Mouse (Mus musculus): ENCODE measurements around the gene Vcl. TPM values are rescaled to one million over a fixed set of nuclear protein-coding genes. Genes with fewer than 3 reads are reported as not detected.

Vcl gene
- total and polyA plus RNA-seq, 3 experiments: 2.1 to 4.6 (median 4.5) TPM

DNA sequence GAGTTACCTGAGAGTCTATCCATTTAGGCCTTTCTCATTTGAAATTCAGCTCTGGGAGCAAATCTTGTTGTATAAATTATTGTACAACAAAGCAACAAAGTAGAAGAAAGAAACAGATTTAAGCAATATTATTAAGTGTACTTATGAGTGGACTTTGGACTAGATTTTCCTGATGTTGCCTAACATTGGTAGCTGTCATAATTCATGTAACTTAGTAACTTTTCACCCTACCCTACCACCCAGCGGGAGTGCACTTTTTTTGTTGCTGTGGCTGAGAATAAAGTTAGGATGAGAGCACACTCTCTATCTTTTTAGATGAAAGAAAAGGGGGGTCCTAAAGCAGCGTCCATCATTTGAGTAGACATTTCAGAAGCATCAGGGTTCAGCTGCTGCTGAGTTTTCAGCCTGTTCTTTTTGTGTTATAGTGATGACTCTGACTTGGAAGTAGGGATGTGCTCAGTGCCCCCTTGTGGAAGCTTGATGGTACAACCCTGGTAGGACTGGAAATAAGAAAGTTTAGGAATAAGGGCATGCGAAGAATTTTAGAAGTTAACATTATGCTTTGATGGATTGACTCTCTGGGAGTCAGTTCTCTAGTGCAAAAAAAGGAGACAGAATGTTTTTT, 64.0 kb downstream of the Vcl start:
- Histone ChIP-seq H3K4me3 (replicated peaks in 1 of 3; ENCODE audit: low read depth in 2 of 3, low read length in 2 of 3, poor library complexity in 1 of 3) (no peak overlapping the region), H3K9me3 (replicated peaks; ENCODE audit: low read length) (no peaks in the 10 kb centered on the region), H3K9ac (ENCODE audit: insufficient read depth, low read depth) (no peak overlapping the region), H3K4me1 (ENCODE audit: control insufficient read depth in 1 of 2, insufficient read depth in 2 of 2) (0 out of 4 replicates have a peak, but pooled peaks cover 0 to 3% of the 10 kb centered on the region in 2 experiments), H3K4me2 (ENCODE audit: insufficient read depth, low read depth, poor library complexity, severe bottlenecking) (no peak overlapping the region), H3K27ac (ENCODE audit: insufficient read depth, low read depth) (no peak overlapping the region), H3K36me3 (replicated peaks in 1 of 2; ENCODE audit: control insufficient read depth in 1 of 2, insufficient read depth in 1 of 2, low read length in 1 of 2) (no peaks in the 10 kb centered on the region), H3K27me3 (replicated peaks) (no peaks in the 10 kb centered on the region), H3K79me2 (replicated peaks; ENCODE audit: control insufficient read depth, extremely low read depth, insufficient read depth, poor library complexity, severe bottlenecking) (no peaks in the 10 kb centered on the region)
- in situ Hi-C loops (cut with MboI; ENCODE audit: low pct_ligation_motif_present, low pct_unique_long_range_greater_than_20kb, low sequenced_read_pairs): loop anchor here (10.0 kb wide), 1 partner anchor 108 kb away; no protein-coding TSS in a partner anchor
- TF ChIP-seq SMC3 (IDR thresholded peaks at IDR 0.05; ENCODE audit: low read depth, low read length) (peak; percentile 78), SIN3A (IDR thresholded peaks at IDR 0.05; ENCODE audit: low read length) (no peak), USF1 (IDR thresholded peaks at IDR 0.05; ENCODE audit: low read depth, low read length) (no peak), HCFC1 (IDR thresholded peaks at IDR 0.05; ENCODE audit: low read depth, low read length) (no peak), CTCF (conservative IDR thresholded peaks at IDR 0.05 in 1 of 2, IDR thresholded peaks at IDR 0.05 in 1 of 2; ENCODE audit: low read depth in 2 of 2, low read length in 2 of 2) (peak; percentile 82 to 85), MYC (IDR thresholded peaks at IDR 0.05; ENCODE audit: low read depth, low read length) (0 out of 2 replicates have a peak, but pooled peaks have one; percentile 13), RAD21 (IDR thresholded peaks at IDR 0.05; ENCODE audit: low read depth, low read length) (peak; percentile 71)
- DNase-seq (ENCODE audit: extremely low read depth): peak; percentile 52
- dilution Hi-C loops (cut with MboI; ENCODE audit: extremely low pct_ligation_motif_present, extremely low pct_unique_long_range_greater_than_20kb, low sequenced_read_pairs): no loop called here

DNA sequence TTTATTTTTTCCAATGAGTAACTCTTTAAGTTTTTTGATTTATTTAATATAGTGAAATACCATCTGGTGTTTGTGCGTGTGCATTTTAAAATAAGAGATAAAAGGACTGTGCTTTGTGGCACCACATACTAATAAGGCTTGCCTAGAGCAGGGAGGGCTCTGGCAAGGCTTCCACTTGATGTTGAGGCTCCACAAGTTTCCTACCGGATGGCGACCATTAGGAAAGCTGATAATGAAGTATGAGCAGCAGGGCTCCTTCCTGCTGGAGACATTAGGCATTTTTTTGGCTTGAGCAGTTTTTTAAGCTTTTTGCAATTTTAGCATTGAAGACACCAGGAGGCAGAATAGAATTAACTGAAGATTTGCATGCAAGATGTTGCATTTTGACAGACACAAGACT, 65.3 kb downstream of the Vcl start:
- dilution Hi-C loops (cut with MboI; ENCODE audit: extremely low pct_ligation_motif_present, extremely low pct_unique_long_range_greater_than_20kb, low sequenced_read_pairs) (no loop called here), in situ Hi-C loops (cut with MboI; ENCODE audit: low pct_ligation_motif_present, low pct_unique_long_range_greater_than_20kb, low sequenced_read_pairs) (loop anchor here (10.0 kb wide), 1 partner anchor 110 kb away; no protein-coding TSS in a partner anchor)
- H3K27ac ChIP-seq (ENCODE audit: insufficient read depth, low read depth): no peak overlapping the region
- DNase-seq (ENCODE audit: extremely low read depth): no peak
- H3K9ac ChIP-seq (ENCODE audit: insufficient read depth, low read depth): no peak overlapping the region
- no peak overlapping the region for H3K4me2 ChIP-seq (ENCODE audit: insufficient read depth, low read depth, poor library complexity, severe bottlenecking)
- H3K4me1 ChIP-seq (ENCODE audit: control insufficient read depth in 1 of 2, insufficient read depth in 2 of 2): no peaks in the 10 kb centered on the region
- H3K4me3 ChIP-seq (replicated peaks in 1 of 3; ENCODE audit: low read depth in 2 of 3, low read length in 2 of 3, poor library complexity in 1 of 3): no peak overlapping the region
- no peak for TF ChIP-seq POLR2AphosphoS2 (IDR thresholded peaks at IDR 0.05; ENCODE audit: low read depth, low read length)
- TF ChIP-seq EP300 (IDR thresholded peaks at IDR 0.05; ENCODE audit: low read length): no peak
- TF ChIP-seq MAFK (IDR thresholded peaks at IDR 0.05; ENCODE audit: insufficient replicate concordance, low read length): no peak
- no peak for TF ChIP-seq CHD2 (IDR thresholded peaks at IDR 0.05; ENCODE audit: low read length)
- TF ChIP-seq RAD21 (IDR thresholded peaks at IDR 0.05; ENCODE audit: low read depth, low read length): no peak
- no peak for TF ChIP-seq MXI1 (IDR thresholded peaks at IDR 0.05; ENCODE audit: low read depth, low read length)
- no peak for TF ChIP-seq MAX (IDR thresholded peaks at IDR 0.05; ENCODE audit: low read length)
- TF ChIP-seq KAT2A (IDR thresholded peaks at IDR 0.05; ENCODE audit: insufficient replicate concordance, low read length): no peak
- no peak for TF ChIP-seq POLR2A (IDR thresholded peaks at IDR 0.05; ENCODE audit: low read depth, low read length)
- TF ChIP-seq SIN3A (IDR thresholded peaks at IDR 0.05; ENCODE audit: low read length): no peak
- TF ChIP-seq TBP (conservative IDR thresholded peaks at IDR 0.05; ENCODE audit: low read depth, low read length): no peak
- TF ChIP-seq NRF1 (IDR thresholded peaks at IDR 0.05; ENCODE audit: low read depth, low read length): no peak
- TF ChIP-seq ELF1 (IDR thresholded peaks at IDR 0.05; ENCODE audit: low read depth, low read length): no peak
- no peak for TF ChIP-seq IRF4 (IDR thresholded peaks at IDR 0.05; ENCODE audit: low read depth, low read length)
- no peak for TF ChIP-seq MAZ (IDR thresholded peaks at IDR 0.05; ENCODE audit: low read depth, low read length)
- TF ChIP-seq BHLHE40 (IDR thresholded peaks at IDR 0.05; ENCODE audit: low read depth, low read length): no peak
- no peak for TF ChIP-seq UBTF (IDR thresholded peaks at IDR 0.05; ENCODE audit: low read depth, low read length)
- TF ChIP-seq ZKSCAN1 (IDR thresholded peaks at IDR 0.05; ENCODE audit: borderline replicate concordance, low read depth, low read length): no peak
- H3K36me3 ChIP-seq (replicated peaks in 1 of 2; ENCODE audit: control insufficient read depth in 1 of 2, insufficient read depth in 1 of 2, low read length in 1 of 2): no peaks in the 10 kb centered on the region
- no peaks in the 10 kb centered on the region for H3K27me3 ChIP-seq (replicated peaks)
- H3K79me2 ChIP-seq (replicated peaks; ENCODE audit: control insufficient read depth, extremely low read depth, insufficient read depth, poor library complexity, severe bottlenecking): no peaks in the 10 kb centered on the region
- no peaks in the 10 kb centered on the region for H3K9me3 ChIP-seq (replicated peaks; ENCODE audit: low read length)

Data from CH12.LX (cell line).